Mouse (Mus musculus) mature B cell (primary cell): ENCODE data around the gene Dnah8.
"Not testable (repeated sequence)": the region's sequence is repeated elsewhere in the genome, so short reads cannot be mapped to it uniquely, and the experiment has no call there.

Experiments used
- in situ Hi-C: fragments of 300-500 bp; cut with MboI; formaldehyde crosslinking; loops from 2 replicates; pipeline ENCODE4 v1.14.3; 2019

Dnah8 gene

DNA sequence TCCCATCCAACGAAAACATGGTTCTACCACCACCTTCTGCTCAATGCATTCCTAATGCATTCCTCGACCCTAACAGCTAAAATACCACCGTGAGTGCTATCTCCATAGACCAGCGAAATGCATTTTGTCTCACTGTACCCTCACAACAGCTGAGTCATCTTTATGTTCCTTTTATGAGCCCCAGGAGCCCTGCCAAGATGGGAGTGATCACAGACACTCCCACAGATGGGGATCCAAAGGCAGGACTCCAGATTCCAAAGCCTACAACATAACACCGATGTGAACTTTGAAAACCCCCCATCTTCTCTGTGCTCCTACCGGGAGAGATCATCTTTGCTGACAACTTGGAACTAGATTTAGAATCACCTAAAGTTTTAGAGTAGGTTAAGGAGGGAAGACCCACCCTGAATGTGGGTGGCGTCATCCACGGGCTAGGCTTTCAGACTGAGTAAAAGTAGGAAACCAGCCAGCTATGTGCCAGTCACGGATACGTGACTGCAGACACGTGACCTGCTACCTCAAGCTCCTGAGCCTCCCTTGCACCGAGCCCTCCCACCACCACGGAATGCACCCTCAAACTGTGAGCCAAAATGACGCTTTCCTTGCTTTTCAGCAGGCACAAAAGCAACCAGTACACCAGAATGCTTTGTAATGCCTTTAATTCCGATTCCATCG lies 14.7 kb upstream of the Dnah8 start:
- in situ Hi-C loops, result no loop called here

DNA sequence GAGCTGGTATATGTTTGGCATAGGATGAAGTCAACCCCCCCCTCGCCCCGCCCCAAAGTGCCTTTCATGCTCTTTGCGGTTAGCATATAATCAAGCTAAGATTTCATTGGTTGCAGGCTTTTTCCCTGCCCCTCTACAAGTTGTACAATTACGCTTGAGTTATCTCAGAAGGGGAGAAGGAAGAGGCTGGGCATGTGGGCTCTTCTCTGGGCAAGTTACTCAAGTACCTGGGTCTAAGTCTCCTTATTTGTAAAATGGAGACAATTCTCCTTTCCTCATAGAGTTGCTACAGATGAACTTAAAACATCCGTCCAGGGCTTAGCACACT lies 14.2 kb upstream of the Dnah8 start:
- in situ Hi-C loops, result no loop called here

DNA sequence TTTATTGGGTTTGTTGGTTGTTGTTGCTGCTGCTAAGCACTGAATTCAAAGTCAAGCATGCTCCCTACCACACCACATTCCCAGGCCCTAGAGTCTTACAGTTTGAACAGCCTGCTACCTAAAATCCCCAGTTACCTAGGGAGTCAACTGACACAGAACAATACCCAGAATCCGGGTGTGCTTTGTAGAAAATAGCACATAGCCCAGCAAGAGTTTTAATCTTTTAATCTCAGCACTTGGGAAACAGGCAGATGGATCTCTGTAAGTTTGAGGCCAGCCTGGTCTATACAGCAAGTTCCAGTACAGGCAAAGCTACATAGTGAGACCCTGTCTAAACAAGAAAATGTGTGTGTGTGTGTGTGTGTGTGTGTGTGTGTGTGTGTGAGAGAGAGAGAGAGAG lies 13.4 kb upstream of the Dnah8 start:
- in situ Hi-C loops, result no loop called here

DNA sequence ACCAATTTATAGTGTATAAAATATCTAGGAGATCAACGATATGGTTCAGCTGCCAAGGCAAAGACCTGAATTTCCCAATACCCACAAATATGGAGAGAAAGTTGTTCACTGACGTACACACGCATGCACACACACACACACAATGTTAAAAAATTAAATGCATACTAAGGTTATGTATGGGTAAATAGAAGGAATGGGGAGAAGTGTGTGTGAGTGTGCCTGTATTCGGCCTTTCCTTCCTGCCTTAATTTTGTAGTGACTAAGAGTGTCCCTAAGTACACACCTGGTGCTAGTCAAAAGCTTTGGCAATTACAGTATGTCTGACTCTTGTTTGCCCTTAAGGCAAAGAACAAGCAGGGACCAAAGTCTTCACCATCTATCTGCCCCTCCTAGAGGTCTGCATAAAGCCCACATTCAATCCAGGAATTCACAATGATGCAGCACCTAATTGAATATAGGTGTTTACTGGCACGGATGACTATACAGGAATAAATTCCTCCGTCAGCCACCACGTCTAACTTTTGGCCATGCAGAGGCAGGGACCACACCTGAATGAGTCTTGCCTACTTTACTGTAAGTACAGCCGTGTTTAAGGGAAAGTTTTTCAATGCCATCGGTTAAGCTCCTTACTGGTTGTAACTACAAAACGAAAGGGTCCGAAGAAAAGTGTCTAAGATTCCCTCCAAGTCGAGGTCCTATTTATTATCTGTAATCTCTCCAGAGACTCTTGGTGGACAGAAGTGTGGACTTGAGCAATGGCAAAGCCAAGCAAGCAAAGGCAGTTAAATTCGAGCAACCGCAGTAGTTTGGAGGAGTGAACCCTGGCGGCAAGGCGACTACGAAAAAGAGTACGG lies 12.7 kb upstream of the Dnah8 start:
- in situ Hi-C loops, result no loop called here

DNA sequence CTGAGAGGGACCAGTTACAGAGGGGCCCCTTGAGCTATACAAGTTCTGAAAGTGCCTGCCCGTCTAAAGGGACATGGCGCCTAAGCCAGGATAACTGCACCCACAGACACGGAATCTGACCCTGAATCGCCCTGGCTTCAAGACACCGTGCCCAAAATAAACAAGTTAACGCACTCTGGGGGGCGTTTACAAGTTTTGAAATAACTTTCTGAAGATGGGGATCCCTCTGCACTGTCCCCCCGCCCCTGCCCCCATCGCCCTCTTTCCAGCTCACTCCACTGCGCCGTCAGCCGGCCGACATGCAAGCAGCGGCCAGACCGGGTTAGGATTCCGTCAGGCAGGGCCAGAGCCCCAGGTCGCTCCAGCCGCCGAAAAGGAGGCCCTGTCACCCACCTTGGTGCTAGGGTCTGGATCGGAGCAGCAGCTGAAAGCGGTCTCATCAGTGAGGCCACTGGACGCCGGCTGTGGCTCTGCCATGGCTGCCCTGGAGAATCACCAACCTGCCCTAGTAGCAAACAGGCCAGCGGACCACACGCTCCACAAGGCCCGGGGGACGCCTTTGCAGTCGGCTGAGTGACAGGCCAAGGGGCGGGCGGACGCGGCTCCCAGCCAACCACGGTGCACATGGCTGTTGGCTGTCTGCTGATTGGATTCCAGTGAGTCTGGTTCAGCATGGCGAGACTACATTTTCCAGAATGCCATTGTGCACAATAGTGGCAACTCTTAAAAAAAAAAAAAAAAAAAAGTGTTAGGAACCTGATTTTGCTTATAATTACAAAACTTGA lies 11.9 kb upstream of the Dnah8 start:
- in situ Hi-C loops, result no loop called here

DNA sequence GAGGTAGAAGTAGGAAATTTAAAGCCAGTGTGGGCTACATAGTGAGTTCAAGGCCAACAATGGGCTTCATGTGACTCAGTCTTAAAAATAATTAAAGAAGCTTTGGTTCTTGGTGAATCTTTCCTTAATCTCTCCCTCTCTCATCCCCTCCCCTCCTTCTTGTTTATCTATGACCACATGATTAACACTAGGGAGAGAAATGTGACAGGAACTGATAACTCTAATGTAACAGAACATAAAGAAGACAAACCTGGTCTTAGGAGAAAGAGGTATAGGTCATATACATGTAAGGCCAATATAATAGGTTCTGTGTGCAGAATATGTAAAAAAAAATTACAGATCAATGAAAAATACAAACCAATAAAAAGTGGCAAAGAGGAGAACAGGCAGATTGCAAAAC lies 10.8 kb upstream of the Dnah8 start:
- in situ Hi-C loops, result no loop called here

DNA sequence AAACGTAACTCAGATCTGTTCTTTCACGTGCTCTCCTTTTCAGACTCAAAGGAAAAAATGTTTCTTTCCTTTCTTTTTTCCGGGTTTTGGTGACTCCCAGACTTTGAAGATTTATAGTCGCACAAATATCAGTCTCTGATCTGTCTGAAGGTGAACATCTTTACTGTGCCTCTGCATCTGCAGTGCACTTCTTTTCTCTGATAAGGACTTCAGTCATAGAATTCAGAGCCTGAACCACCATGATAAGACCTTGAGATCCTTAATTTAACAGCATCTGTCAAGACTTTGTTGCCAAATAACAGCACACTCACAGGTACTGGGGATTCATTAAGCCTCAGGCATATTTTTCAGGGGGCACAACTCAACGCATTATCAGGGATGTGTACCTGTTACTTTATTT lies 8.0 kb upstream of the Dnah8 start:
- in situ Hi-C loops, result no loop called here

DNA sequence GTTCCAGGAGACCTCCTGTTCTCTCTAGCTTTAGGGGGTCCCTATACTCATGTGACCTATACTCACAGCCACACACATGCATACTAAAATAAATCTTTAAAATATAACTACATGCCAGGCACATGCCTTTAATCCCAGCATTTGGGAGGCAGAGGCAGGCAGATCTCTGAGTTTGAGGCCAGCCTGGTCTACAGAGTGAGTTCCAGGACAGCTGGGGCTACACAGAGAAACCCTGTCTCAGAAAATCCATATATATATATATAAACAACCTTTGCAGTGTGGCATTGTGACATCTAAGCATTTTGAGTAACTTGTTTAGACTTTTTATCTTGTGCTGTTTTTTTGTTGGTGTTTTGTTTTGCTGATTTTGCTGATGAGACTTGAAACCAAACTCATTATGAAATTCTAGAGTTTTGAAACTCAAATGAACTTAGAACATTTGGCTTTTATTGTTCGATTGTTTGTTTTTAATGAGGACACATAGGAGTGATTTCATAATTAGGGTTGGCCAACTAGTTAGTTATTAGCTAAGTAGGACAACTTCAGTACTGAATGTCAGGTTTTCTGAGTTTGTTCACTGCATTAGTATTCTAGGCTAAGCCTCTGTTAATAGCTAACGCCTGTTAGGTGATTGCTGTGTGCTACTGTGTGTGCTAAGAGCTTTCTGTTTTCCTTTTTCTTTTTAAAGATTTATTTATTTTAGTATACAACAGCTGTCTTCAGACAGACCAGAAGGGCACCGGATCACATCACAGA lies 5.8 kb upstream of the Dnah8 start:
- in situ Hi-C loops, result no loop called here

DNA sequence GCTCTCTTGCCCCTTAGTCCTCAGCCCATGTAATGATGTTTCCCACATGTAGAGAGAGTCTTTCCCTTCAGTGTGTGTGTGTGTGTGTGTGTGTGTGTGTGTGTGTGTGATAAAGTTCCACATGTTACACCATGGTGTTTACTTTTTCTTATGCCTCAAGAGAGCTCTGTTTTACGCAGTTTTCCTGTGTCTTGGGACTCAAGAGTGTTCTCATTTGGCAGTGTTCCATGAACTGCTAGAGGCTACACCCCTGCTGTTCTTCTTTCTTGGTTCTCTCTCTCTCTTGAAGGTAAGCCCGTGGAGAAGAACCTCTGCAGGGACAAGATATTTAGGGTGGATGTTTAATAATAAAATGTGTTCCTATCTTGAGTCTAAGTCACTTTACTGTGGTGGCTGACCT lies 5.0 kb upstream of the Dnah8 start:
- in situ Hi-C loops, result no loop called here

DNA sequence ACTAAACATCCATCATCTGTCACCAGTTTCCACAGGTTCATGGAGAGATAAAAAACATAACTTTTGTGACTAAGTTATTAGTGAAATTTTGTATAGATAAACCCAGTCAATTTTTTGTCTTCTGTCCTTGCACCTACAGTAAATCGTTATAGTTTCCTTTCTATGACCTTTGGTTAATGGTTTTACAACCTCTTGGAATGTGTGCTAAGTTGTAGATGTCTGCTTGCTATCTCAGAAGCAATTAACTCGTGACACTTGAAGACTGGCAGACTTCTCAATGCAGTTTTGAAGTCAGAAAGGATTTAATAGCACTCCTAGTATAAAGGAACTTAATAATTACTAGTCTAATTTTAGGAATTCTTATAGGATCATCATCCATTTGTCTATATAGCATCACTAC lies 3.6 kb upstream of the Dnah8 start:
- in situ Hi-C loops, result no loop called here

DNA sequence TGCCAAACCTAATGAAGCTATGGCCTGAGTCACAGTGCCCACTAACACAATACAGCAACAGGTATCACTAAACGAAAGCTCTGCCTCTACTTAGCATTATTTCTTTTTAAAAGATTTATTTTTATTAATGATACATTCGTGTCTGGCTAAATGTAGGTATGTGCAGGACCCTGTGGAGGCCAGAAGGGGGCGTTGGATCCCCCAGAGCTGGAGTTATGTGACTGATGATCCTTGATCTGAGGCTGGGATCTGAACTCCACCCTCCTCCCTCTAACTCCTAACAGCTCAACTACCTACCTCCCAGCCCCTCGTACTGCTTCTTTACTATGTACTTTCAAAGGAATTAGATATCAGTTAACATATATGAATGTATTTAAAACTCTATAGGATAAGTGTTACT lies 2.7 kb upstream of the Dnah8 start:
- in situ Hi-C loops, result no loop called here

DNA sequence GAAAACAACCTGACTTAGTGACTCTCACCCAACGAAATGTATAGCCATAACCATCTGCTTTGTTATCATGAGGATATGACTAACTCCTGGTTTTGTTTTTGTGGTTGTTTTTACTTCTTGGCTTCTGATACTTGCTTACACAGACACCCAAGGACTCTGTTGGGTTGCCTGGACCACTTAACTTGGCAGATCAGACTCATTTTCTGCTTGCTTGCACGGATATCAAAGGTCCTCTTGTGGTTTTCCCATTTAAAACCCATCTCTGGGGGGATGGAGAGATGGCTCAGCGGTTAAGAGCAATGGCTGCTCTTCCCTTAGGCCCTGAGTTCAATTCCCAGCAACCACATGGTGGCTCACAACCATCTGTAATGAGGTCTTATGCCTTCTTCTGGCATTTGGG lies 954 bp upstream of the Dnah8 start:
- in situ Hi-C loops, result no loop called here

DNA sequence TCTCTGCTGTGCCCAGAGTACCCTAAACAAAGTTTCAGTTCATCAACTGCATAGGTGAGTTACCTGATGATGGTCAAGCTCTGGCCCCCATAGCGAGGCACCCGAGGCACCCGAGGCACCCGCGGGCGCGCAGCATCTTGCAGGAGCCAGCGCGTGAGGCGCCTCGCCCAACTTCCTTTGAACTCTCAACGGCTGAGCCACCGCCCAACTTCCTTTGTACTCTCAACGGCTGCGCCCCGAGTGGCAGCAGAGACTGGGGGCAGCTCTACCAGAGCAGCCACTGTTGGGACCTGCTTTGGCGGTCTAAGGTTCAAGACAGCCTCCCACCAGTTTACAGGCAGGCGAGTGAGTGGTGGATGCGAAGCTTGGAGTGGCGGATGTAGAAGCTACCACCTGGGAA lies 2.6 kb downstream of the Dnah8 start, which contains the start of gene Glo1:
Gene Glo1 (minus strand): TSS at position 153 of the 400 bp plus-strand sequence.
- in situ Hi-C loops, result not testable (repeated sequence)

DNA sequence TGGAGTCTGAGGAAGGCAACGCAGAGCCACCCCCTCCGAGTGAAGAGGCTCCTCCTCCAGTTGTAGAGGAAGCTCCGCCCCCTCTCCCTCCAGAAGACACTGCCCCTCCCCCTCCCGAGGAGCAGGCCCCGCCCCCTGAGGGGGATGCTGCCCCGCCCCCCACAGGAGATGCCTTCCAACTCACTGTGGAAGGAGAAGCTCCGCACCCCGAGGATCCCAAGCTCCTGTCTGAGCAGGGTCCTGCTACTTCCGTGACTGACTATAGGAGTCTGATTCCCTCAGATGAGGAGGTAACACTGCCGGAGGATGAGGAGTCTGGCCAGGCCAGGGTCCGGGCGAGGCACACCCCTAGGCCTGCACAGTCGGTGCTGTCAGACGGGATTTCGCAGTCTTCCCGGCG lies 11.2 kb downstream of the Dnah8 start:
- in situ Hi-C loops, result no loop called here

DNA sequence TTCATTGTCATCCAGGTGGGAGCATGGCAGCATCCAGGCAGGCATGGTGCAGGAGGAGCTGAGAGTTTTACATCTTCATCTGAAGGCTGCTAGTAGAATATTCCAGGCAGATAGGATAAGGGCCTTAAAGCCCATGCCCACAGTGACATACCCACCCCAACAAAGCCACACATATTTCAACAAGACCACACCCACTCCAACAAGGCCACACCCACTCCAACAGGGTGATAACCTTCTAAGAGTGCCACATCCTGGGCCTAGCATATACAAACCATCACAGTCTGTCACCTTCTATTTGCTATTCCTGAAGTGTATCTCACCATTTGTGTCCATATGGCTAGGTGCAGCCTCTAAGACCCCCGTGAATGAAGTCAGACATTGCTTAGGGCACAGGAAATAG lies 13.6 kb downstream of the Dnah8 start:
- in situ Hi-C loops, result no loop called here

DNA sequence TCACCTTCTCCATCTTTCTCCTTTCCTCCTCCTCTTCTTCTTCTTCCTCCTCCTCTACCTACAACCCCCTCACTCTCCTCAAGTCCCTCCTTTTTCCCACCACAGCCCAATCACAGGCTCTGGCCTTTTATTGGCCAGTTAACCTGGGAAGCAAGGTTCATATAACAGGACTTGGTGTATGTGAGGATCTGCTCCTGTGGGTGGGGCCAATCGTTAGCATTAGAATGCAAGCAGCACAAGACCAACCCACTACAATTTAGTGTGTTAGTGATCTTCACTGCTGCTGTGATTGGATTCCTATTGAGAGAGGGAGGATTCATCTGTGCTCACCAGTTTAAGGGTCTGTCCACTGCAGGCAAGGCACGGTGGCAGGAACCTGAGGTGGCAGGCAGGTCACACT lies 14.8 kb downstream of the Dnah8 start:
- in situ Hi-C loops, result no loop called here

DNA sequence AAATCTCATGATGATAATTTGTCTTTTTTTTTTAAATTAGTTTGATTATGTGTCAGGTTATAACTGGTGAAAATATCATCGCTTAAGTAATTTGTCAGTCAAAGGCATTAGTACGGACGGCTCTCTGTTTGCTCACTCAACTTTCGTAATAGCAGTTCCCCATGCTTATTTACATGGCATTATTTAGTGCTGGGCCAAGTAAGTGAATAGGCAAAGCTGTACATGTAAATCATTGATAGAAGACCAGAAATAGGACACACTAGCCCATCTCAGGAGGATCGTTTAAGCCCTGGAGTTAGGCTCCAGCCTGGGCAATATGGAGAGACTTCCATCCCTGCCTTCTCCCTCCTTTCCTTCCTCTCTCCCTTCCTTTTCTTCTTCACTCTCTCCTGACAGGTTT lies 16.7 kb downstream of the Dnah8 start:
- in situ Hi-C loops, result no loop called here

DNA sequence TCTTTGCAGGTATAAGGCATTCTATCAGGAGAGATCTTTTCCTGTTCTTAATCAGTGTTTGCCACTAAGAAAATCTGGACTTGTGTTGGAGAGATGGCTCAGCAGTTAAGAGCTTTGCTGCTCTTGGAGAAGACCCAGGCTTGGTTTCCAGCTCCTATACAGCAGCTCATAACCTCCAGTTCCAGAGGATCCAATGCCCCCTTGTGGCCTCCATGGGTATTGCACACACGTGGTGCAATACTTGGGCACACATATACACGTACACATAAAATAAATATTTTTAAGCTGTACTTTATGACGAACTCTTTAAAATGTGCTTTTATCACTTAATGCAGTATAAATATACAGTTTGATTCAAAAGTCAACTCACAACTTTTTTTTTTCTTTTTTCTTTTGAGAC lies 24.6 kb downstream of the Dnah8 start:
- in situ Hi-C loops, result no loop called here

DNA sequence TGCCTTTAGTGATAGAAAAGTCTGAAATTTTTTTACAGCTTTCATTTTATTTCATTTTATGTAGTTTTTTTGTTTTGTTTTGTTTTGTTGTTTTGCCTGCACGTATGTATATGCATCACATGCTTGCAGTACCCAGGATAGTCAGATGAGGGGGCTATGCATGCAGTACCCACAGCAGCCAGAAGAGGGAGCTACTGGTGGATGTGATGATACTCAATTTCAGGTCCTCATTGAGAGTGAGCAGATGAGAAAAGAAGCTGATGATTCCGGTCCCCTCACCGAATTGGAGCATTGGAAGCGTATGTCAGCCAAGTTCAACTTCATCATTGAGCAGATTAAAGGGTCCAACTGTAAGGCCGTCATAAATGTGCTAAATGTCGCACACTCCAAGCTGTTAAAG lies 28.9 kb downstream of the Dnah8 start:
- in situ Hi-C loops, result no loop called here

DNA sequence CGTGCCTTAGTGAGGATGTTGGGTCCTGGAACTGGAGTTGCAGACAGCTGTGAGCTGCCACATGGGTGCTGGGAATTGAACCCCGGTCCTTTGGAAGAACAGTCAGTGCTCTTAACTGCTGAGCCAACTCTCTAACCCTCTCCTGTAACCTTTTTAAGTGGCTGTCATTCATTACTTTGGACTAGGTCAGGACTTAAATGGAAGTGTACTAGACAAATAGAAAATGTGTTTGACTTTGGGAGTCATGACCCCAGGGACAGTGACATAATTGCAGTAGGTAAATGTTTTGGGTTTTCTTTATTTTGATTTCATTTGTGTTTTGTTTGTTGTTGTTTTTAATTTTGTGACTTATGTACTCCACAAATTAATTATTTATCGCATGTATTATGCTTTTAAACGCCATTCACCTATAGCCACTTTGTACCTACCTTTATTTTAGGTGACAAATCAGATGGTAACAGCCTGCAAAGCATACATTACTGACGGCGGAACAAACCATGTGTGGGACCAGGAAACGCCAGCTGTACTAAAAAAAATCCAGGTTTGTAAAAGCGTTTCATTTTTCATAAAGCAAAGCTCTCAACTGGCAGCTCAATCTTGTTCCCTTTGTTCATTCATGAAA lies 33.5 kb downstream of the Dnah8 start:
- in situ Hi-C loops, result no loop called here

DNA sequence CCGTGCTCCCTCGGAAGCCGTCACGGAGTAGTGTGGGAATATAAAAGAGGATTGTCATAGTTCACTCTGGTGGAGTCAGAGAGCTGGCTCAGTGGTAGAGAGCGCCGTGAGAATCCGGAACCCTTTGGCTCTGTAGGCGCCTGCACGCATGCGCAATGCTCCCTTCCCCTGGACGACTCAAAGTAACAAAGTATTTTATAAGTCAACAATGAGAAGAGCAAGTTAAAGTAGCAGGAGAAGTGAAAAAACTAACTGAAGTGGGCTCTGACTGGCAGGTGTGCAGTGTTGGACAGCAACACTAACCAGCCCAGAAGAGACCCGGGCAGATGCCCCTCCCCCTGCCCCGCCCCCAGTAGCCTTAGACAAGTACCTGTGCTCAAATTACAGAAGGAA lies 34.0 kb downstream of the Dnah8 start:
- in situ Hi-C loops, result no loop called here

DNA sequence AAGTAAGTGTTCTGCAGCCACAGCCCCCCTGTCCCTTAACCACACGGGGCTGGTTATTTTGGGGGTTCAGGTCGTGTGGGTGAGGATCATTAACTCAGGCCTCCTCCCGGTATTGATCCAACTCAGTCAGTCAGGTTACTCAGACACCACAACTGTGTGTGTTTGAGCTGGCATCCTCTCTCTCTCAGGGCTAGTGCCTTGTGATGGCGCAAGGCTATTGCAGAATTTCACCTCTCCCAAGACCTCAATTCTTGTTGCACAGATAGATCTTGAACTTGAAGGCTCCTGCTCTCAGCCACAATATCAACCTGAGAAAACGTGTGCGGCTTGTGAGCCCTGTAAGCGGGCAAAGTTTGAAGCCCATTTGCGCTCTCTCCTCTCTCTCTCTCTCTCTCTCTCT lies 38.0 kb downstream of the Dnah8 start:
- in situ Hi-C loops, result no loop called here
